Mouse (Mus musculus) G1E (cell line): ENCODE data around the gene Gpr152.

Experiments used
- CTCF ChIP-seq: IDR thresholded peaks from 2 replicates; pipeline ENCODE4 v1.5.1; 2012; ENCODE audit warnings: low read depth, low read length, inconsistent platforms, mixed read lengths
- TAL1 ChIP-seq: conservative IDR thresholded peaks from 2 replicates; pipeline ENCODE4 v1.6.1; 2012; ENCODE audit warnings: low read depth, low read length, inconsistent platforms, mixed read lengths

- no peak for TF ChIP-seq CTCF
- TF ChIP-seq TAL1 = no peak
Measured at GRCm38 (mm10) chr19:4103792-4104191, 35.8 kb upstream of the Gpr152 start.
